Mouse (Mus musculus): ENCODE results near the gene Sapcd2. TPM values are rescaled to one million over a fixed set of nuclear protein-coding genes. Genes with fewer than 3 reads are reported as not detected.

Gene Sapcd2
- polyA plus RNA-seq, 1 experiment from 2014 or later: 34.6 TPM

Other genes with a start within 250 kb of the Sapcd2 start
- 5.9 and 6.2 TPM in 2 replicates for gene Nrarp, start 191.6 kb upstream of the Sapcd2 start, polyA plus RNA-seq (2016; fragmentation: Nextera tagmentation; extraction: Ambion mirVana)
- 7.2 and 7.4 TPM in 2 replicates for gene Tor4a, start 175.4 kb upstream of the Sapcd2 start, polyA plus RNA-seq (2016; fragmentation: Nextera tagmentation; extraction: Ambion mirVana)
- gene Nelfb, start 160.8 kb upstream of the Sapcd2 start, polyA plus RNA-seq (2016; fragmentation: Nextera tagmentation; extraction: Ambion mirVana): 56.7 and 61.5 TPM in 2 replicates
- not detected in 2 replicates for gene Stpg3, start 157.7 kb upstream of the Sapcd2 start, polyA plus RNA-seq (2016; fragmentation: Nextera tagmentation; extraction: Ambion mirVana)
- 1.2 TPM in 1 of 2 replicates, not detected in the other for gene Fam166a, start 153.6 kb upstream of the Sapcd2 start, polyA plus RNA-seq (2016; fragmentation: Nextera tagmentation; extraction: Ambion mirVana)
- gene Tubb4b, start 147.6 kb upstream of the Sapcd2 start, polyA plus RNA-seq (2016; fragmentation: Nextera tagmentation; extraction: Ambion mirVana): 901 and 931 TPM in 2 replicates
- gene Slc34a3, start 138.0 kb upstream of the Sapcd2 start, polyA plus RNA-seq (2016; fragmentation: Nextera tagmentation; extraction: Ambion mirVana): 0.17 TPM in 1 of 2 replicates, not detected in the other
- 0.10 and 0.11 TPM in 2 replicates for gene Rnf224, start 135.5 kb upstream of the Sapcd2 start, polyA plus RNA-seq (2016; fragmentation: Nextera tagmentation; extraction: Ambion mirVana)
- 1.8 and 2.4 TPM in 2 replicates for gene Rnf208, start 130.1 kb upstream of the Sapcd2 start, polyA plus RNA-seq (2016; fragmentation: Nextera tagmentation; extraction: Ambion mirVana)
- not detected in 2 replicates for gene Cysrt1, start 129.9 kb upstream of the Sapcd2 start, polyA plus RNA-seq (2016; fragmentation: Nextera tagmentation; extraction: Ambion mirVana)
- gene AL732309.1, start 125.5 kb upstream of the Sapcd2 start, polyA plus RNA-seq (2016; fragmentation: Nextera tagmentation; extraction: Ambion mirVana): 4.4 and 4.8 TPM in 2 replicates
- 16.2 and 17.3 TPM in 2 replicates for gene Tmem203, start 116.9 kb upstream of the Sapcd2 start, polyA plus RNA-seq (2016; fragmentation: Nextera tagmentation; extraction: Ambion mirVana)
- gene Tprn, start 109.7 kb upstream of the Sapcd2 start, polyA plus RNA-seq (2016; fragmentation: Nextera tagmentation; extraction: Ambion mirVana): 7.9 and 9.0 TPM in 2 replicates
- 164 and 179 TPM in 2 replicates for gene Ssna1, start 99.9 kb upstream of the Sapcd2 start, polyA plus RNA-seq (2016; fragmentation: Nextera tagmentation; extraction: Ambion mirVana)
- gene Anapc2, start 99.8 kb upstream of the Sapcd2 start, polyA plus RNA-seq (2016; fragmentation: Nextera tagmentation; extraction: Ambion mirVana): 63.6 and 65.3 TPM in 2 replicates
- gene Tmem210, start 84.2 kb upstream of the Sapcd2 start, polyA plus RNA-seq (2016; fragmentation: Nextera tagmentation; extraction: Ambion mirVana): not detected in 2 replicates
- not detected in 2 replicates for gene Lrrc26, start 82.4 kb upstream of the Sapcd2 start, polyA plus RNA-seq (2016; fragmentation: Nextera tagmentation; extraction: Ambion mirVana)
- gene Grin1, start 53.1 kb upstream of the Sapcd2 start, polyA plus RNA-seq (2016; fragmentation: Nextera tagmentation; extraction: Ambion mirVana): 0.24 and 0.41 TPM in 2 replicates
- 29.4 and 30.5 TPM in 2 replicates for gene Man1b1, start 40.0 kb upstream of the Sapcd2 start, polyA plus RNA-seq (2016; fragmentation: Nextera tagmentation; extraction: Ambion mirVana)
- gene Dpp7, start 16.0 kb upstream of the Sapcd2 start, polyA plus RNA-seq (2016; fragmentation: Nextera tagmentation; extraction: Ambion mirVana): 11.2 TPM in 2 replicates
- gene Uap1l1, start 6.6 kb upstream of the Sapcd2 start, polyA plus RNA-seq (2016; fragmentation: Nextera tagmentation; extraction: Ambion mirVana): 13.5 and 14.0 TPM in 2 replicates
- 0.13 and 0.19 TPM in 2 replicates for gene Entpd2, start 23.6 kb downstream of the Sapcd2 start, polyA plus RNA-seq (2016; fragmentation: Nextera tagmentation; extraction: Ambion mirVana)
- gene Npdc1, start 27.0 kb downstream of the Sapcd2 start, polyA plus RNA-seq (2016; fragmentation: Nextera tagmentation; extraction: Ambion mirVana): 5.3 and 5.6 TPM in 2 replicates
- gene Fut7, start 50.9 kb downstream of the Sapcd2 start, polyA plus RNA-seq (2016; fragmentation: Nextera tagmentation; extraction: Ambion mirVana): 0.31 and 0.54 TPM in 2 replicates
- gene Abca2, start 56.4 kb downstream of the Sapcd2 start, polyA plus RNA-seq (2016; fragmentation: Nextera tagmentation; extraction: Ambion mirVana): 2.8 and 3.1 TPM in 2 replicates
- 0.45 and 0.68 TPM in 2 replicates for gene Clic3, start 84.5 kb downstream of the Sapcd2 start, polyA plus RNA-seq (2016; fragmentation: Nextera tagmentation; extraction: Ambion mirVana)
- 9.1 and 11.4 TPM in 2 replicates for gene Paxx, start 88.8 kb downstream of the Sapcd2 start, polyA plus RNA-seq (2016; fragmentation: Nextera tagmentation; extraction: Ambion mirVana)
- 0.20 and 0.22 TPM in 2 replicates for gene Ptgds, start 97.7 kb downstream of the Sapcd2 start, polyA plus RNA-seq (2016; fragmentation: Nextera tagmentation; extraction: Ambion mirVana)
- not detected in 2 replicates for gene Lcn12, start 121.6 kb downstream of the Sapcd2 start, polyA plus RNA-seq (2016; fragmentation: Nextera tagmentation; extraction: Ambion mirVana)
- gene Fbxw5, start 128.4 kb downstream of the Sapcd2 start, polyA plus RNA-seq (2016; fragmentation: Nextera tagmentation; extraction: Ambion mirVana): 39.9 and 42.7 TPM in 2 replicates
- gene C8g, start 129.4 kb downstream of the Sapcd2 start, polyA plus RNA-seq (2016; fragmentation: Nextera tagmentation; extraction: Ambion mirVana): 17.4 and 18.8 TPM in 2 replicates
- gene Traf2, start 174.6 kb downstream of the Sapcd2 start, polyA plus RNA-seq (2016; fragmentation: Nextera tagmentation; extraction: Ambion mirVana): 22.4 and 24.4 TPM in 2 replicates
- gene Edf1, start 185.5 kb downstream of the Sapcd2 start, polyA plus RNA-seq (2016; fragmentation: Nextera tagmentation; extraction: Ambion mirVana): 293 and 311 TPM in 2 replicates
- gene Mamdc4, start 202.5 kb downstream of the Sapcd2 start, polyA plus RNA-seq (2016; fragmentation: Nextera tagmentation; extraction: Ambion mirVana): 0.38 and 0.45 TPM in 2 replicates
- gene Phpt1, start 202.9 kb downstream of the Sapcd2 start, polyA plus RNA-seq (2016; fragmentation: Nextera tagmentation; extraction: Ambion mirVana): 67.8 and 69.2 TPM in 2 replicates
- gene Ajm1, start 209.4 kb downstream of the Sapcd2 start, polyA plus RNA-seq (2016; fragmentation: Nextera tagmentation; extraction: Ambion mirVana): not detected in 2 replicates
- gene Rabl6, start 236.2 kb downstream of the Sapcd2 start, polyA plus RNA-seq (2016; fragmentation: Nextera tagmentation; extraction: Ambion mirVana): 41.8 and 42.9 TPM in 2 replicates
- 0.14 and 0.28 TPM in 2 replicates for gene Ccdc183, start 245.4 kb downstream of the Sapcd2 start, polyA plus RNA-seq (2016; fragmentation: Nextera tagmentation; extraction: Ambion mirVana)
- gene Tmem141, start 249.7 kb downstream of the Sapcd2 start, polyA plus RNA-seq (2016; fragmentation: Nextera tagmentation; extraction: Ambion mirVana): 7.1 and 8.0 TPM in 2 replicates

Measured in liver, embryonic 12.5 days (tissue).